Mouse (Mus musculus) CD4-positive, CD25-positive, alpha-beta regulatory T cell, adult 9 weeks (primary cell): ENCODE data around the gene Serinc5. TPM values are rescaled to one million over a fixed set of nuclear protein-coding genes. Genes with fewer than 3 reads are reported as not detected.

ENCODE experiments used
- polyA plus RNA-seq: library from polyadenylated mRNA; unstranded; fragments of 100-300 nt; shearing (Covaris generic); gene quantifications from one replicate; pipeline ENCODE4 v1.2.1, GENCODE M21; 2017

The Serinc5 gene
- polyA plus RNA-seq: 19.3 TPM

GRCm38 (mm10) chr13:92610311-92611221 lies at the start of gene Serinc5:
TSS of gene Serinc5 (plus strand) at chr13:92611091.

GRCm38 (mm10) chr13:92576072-92576471 lies 34.8 kb upstream of the Serinc5 start, which contains the start of gene Spz1:
TSS of gene Spz1 (minus strand) at chr13:92576172.

Other genes with a start within 250 kb of the Serinc5 start
- gene Ankrd34b, start 185.2 kb upstream of the Serinc5 start, polyA plus RNA-seq: 0.14 TPM
- gene Fam151b, start 127.1 kb upstream of the Serinc5 start, polyA plus RNA-seq: 8.4 TPM
- gene Zfyve16, start 80.2 kb upstream of the Serinc5 start, polyA plus RNA-seq: 16.0 TPM
- gene Spz1, start 34.9 kb upstream of the Serinc5 start, polyA plus RNA-seq: not detected
- gene Thbs4, start 183.7 kb downstream of the Serinc5 start, polyA plus RNA-seq: not detected
- gene Mtx3, start 233.7 kb downstream of the Serinc5 start, polyA plus RNA-seq: 2.0 TPM